Mouse (Mus musculus) mammary gland, adult 2 months (tissue): ENCODE measurements around the gene E130116L18Rik. TPM values are rescaled to one million over a fixed set of nuclear protein-coding genes. Genes with fewer than 3 reads are reported as not detected.

ENCODE experiments used
- polyA plus RNA-seq: library from polyadenylated mRNA; depleted of rRNA; stranded (reverse); fragments of >200 nt; gene quantifications from 2 replicates; pipeline ENCODE4 v1.2.3, GENCODE M21; 2012; ENCODE audit warnings: low replicate concordance; rRNA removed

E130116L18Rik gene
- polyA plus RNA-seq: not detected in 2 replicates

GRCm38 (mm10) chr5:25222752-25223702, at the start of gene E130116L18Rik:
E130116L18Rik (minus strand) TSS chr5:25223153.

GRCm38 (mm10) chr5:25221604-25222003, 1.3 kb downstream of the E130116L18Rik start, which contains the start of gene Galnt11:
Galnt11 (plus strand) TSS chr5:25221904.

GRCm38 (mm10) chr5:25181004-25181531, 41.9 kb downstream of the E130116L18Rik start, which contains the start of gene Galntl5:
Galntl5 (plus strand) TSS chr5:25181460.

Other genes with a start within 250 kb of the E130116L18Rik start
- gene Prkag2, start 122.5 kb downstream of the E130116L18Rik start, polyA plus RNA-seq: 14.0 and 24.6 TPM in 2 replicates
- gene Galntl5, start 41.7 kb downstream of the E130116L18Rik start, polyA plus RNA-seq: not detected in 2 replicates
- 11.0 and 16.8 TPM in 2 replicates for gene Galnt11, start 1.2 kb downstream of the E130116L18Rik start, polyA plus RNA-seq